Mouse (Mus musculus) neural tube, embryonic 11.5 days (tissue): Measurements from ENCODE around the gene Slc39a11. TPM values are rescaled to one million over a fixed set of nuclear protein-coding genes. Genes with fewer than 3 reads are reported as not detected.

Source experiments
- ATAC-seq: fragments of 200-750 bp; cut with Nextera tagmentation; 2 replicates; pipeline ENCODE4 v1.8.0; 2017; ENCODE audit warnings: moderate number of reproducible peaks, mild to moderate bottlenecking, moderate TSS enrichment, moderate library complexity; ENCODE audit not compliant: insufficient read depth, low FRiP score, low TSS enrichment
- DNase-seq: peaks from one replicate; pipeline ENCODE4 v3.0.0-alpha.2; 2015; ENCODE audit warnings: low spot score
- H3K27ac ChIP-seq: fragments of 300-500 bp; sonication (generic); 2 replicates; pipeline ENCODE4 v1.5.1; 2014; ENCODE audit warnings: low read depth, mild to moderate bottlenecking, low read length
- H3K27me3 ChIP-seq: fragments of 300-500 bp; sonication (generic); 2 replicates; pipeline ENCODE4 v1.6.1; 2014; ENCODE audit warnings: mild to moderate bottlenecking, low read length, mixed read lengths; ENCODE audit not compliant: control insufficient read depth, insufficient read depth
- H3K36me3 ChIP-seq: fragments of 300-500 bp; sonication (generic); 2 replicates; pipeline ENCODE4 v1.6.1; 2014; ENCODE audit warnings: mild to moderate bottlenecking, low read length, moderate library complexity, mixed read lengths; ENCODE audit not compliant: control insufficient read depth, insufficient read depth
- H3K4me1 ChIP-seq: fragments of 300-500 bp; sonication (generic); 2 replicates; pipeline ENCODE4 v1.6.1; 2014; ENCODE audit warnings: low read length, mixed read lengths; ENCODE audit not compliant: control insufficient read depth, insufficient read depth
- H3K4me2 ChIP-seq: fragments of 300-500 bp; sonication (generic); 2 replicates; pipeline ENCODE4 v1.6.1; 2014; ENCODE audit warnings: low read depth, mild to moderate bottlenecking, moderate library complexity
- H3K4me3 ChIP-seq: fragments of 300-500 bp; sonication (generic); 2 replicates; pipeline ENCODE4 v1.5.1; 2014; ENCODE audit warnings: low read depth, low read length
- H3K9ac ChIP-seq: fragments of 300-500 bp; sonication (generic); 2 replicates; pipeline ENCODE4 v1.6.1; 2014; ENCODE audit warnings: mild to moderate bottlenecking, low read length
- H3K9me3 ChIP-seq: fragments of 300-500 bp; sonication (generic); 2 replicates; pipeline ENCODE4 v1.6.1; 2016; ENCODE audit warnings: low read length; ENCODE audit not compliant: control insufficient read depth
- WGBS: fragments of 180-500 bp; shearing (Covaris S2); extraction: QIAGEN DNeasy Blood & Tissue Kit; methylation state at CpG from one replicate; pipeline ENCODE4 v1.1.7; 2014; 5-methylcytosine and 5-hydroxymethylcytosine counted together
- polyA plus RNA-seq: library from polyadenylated mRNA; unstranded; fragments of >200 nt; fragmentation: Nextera tagmentation; extraction: Ambion mirVana; gene quantifications from 2 replicates; pipeline ENCODE4 v1.2.1, GENCODE M21; 2014

Slc39a11 gene
- polyA plus RNA-seq, 1 experiment from 2014 or later: 20.1 TPM

DNA sequence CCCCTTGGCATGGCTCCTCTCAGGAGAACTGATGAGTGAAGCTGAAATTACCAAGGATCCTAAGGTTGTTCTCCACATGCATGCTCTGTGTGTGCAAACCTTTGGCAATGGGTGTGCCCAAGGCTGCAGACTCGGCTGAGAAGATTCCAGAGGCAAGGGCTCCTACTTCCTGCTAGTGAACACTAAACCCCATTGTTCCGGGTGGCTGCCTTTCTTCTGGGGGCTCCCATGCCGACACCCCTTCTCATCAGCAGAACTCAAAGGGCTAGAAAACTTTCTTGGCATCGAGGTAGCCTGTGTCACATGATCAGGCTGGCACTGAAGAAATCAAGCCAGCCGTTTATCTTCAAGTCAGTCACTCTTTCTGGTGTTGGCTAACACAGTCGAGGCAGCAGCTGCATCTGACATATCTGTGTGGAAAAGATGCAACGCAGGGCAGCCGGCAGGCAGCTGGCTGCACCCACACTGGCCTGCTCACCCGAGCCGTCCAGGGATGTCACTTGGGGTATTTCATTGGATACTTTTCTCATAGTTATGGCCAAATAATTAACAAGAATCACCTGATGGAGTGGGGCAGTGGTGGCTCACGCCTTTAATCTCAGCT is 145.3 kb downstream of the Slc39a11 start:
- Histone ChIP-seq H3K4me2 (no peak overlapping the region), H3K4me1 (no peaks in the 10 kb centered on the region), H3K36me3 (no peaks in the 10 kb centered on the region), H3K27ac (no peak overlapping the region), H3K27me3 (no peaks in the 10 kb centered on the region), H3K9ac (no peak overlapping the region), H3K4me3 (no peak overlapping the region), H3K9me3 (no peaks in the 10 kb centered on the region)
- 83% methylated on average over 11 of the region's 11 CpGs for WGBS
- DNase-seq (no peak), ATAC-seq (no peak)

DNA sequence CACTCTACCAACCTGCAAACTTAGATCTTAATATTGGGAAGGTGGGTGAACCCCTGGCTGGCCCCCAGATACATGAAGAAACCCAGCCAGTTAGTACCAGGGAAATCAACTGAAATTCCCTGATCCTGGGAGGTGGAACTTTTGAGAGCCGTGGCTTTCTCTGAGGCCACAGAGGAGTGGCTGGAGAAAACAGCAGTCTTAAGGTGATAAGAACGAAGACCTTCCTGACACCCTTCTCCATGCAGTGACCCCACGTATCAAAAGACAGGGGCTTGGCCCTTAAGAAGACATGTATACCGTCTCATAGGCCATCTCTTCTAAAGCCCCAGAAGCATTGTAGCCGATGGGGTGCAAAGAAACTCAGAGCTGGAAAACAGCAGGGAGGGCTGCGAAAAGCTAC is 146.9 kb downstream of the Slc39a11 start:
- DNase-seq: no peak
- ATAC-seq: no peak
- Histone ChIP-seq H3K9ac (no peak overlapping the region), H3K4me3 (no peak overlapping the region), H3K27me3 (no peaks in the 10 kb centered on the region), H3K4me1 (no peaks in the 10 kb centered on the region), H3K9me3 (no peaks in the 10 kb centered on the region), H3K27ac (no peak overlapping the region), H3K36me3 (no peaks in the 10 kb centered on the region), H3K4me2 (no peak overlapping the region)
- 83% methylated on average over 6 of the region's 6 CpGs for WGBS

DNA sequence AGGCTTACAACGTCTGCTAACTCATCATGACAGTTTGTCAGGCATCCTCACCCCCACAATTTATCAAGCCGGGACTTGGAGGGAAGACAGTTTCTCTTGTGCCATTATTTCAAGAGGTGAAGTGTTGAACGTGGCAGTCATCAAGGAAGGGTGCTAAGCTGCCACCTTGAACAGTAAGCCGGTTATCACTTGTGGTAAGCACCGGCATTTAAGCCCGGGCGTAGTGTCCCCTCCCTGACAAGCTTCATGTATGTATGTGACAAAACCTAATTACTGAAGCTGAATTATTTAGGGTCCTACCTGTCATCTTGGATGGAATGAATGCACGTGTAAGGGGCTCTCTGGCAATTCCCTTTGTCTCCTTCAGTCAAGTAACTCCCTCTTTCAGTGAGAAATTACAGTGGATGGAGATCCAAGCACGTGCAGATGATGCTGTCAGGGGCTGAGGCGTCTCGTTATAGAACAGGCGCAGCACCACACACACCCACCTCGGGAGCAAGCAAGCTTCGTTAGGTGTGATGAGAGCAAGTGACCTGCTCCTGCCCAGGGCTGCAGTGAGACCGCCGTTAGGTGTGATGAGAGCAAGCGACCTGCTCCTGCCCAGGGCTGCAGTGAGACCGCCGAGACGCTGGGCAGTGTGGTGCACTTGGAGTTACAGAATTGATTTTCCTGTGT is 149.1 kb downstream of the Slc39a11 start:
- Histone ChIP-seq H3K27ac (no peak overlapping the region), H3K36me3 (no peaks in the 10 kb centered on the region), H3K27me3 (no peaks in the 10 kb centered on the region), H3K4me3 (no peak overlapping the region), H3K4me1 (no peaks in the 10 kb centered on the region), H3K9ac (no peak overlapping the region), H3K9me3 (no peaks in the 10 kb centered on the region), H3K4me2 (no peak overlapping the region)
- WGBS: 82% methylated on average over 20 of the region's 20 CpGs
- DNase-seq (no peak), ATAC-seq (no peak)

DNA sequence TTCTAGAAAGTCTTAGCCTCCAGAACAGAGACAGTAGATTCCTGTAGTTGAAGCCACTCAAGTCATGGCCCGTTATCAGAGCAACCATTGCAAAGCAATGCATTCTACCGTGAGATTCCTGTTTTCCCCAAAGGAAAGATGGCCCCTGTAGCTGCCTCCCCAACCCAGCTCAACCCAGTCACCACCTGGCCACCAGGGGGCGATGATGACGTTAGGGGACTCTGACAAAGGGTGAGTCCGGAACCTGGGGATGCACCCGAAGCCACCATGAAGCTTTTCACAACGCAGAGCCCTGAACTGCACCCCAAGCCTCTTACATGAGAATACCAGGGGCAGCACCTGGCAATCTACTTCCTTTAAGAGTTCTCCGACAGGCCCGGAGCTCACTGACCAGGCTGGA is 151.0 kb downstream of the Slc39a11 start:
- no peaks in the 10 kb centered on the region for H3K9me3 ChIP-seq
- no peak for ATAC-seq
- no peak overlapping the region for H3K27ac ChIP-seq
- no peaks in the 10 kb centered on the region for H3K4me1 ChIP-seq
- no peak overlapping the region for H3K4me2 ChIP-seq
- H3K4me3 ChIP-seq: no peak overlapping the region
- WGBS: 62% methylated on average over 9 of the region's 9 CpGs
- no peak overlapping the region for H3K9ac ChIP-seq
- no peaks in the 10 kb centered on the region for H3K36me3 ChIP-seq
- peak; percentile 40 for DNase-seq
- no peaks in the 10 kb centered on the region for H3K27me3 ChIP-seq

DNA sequence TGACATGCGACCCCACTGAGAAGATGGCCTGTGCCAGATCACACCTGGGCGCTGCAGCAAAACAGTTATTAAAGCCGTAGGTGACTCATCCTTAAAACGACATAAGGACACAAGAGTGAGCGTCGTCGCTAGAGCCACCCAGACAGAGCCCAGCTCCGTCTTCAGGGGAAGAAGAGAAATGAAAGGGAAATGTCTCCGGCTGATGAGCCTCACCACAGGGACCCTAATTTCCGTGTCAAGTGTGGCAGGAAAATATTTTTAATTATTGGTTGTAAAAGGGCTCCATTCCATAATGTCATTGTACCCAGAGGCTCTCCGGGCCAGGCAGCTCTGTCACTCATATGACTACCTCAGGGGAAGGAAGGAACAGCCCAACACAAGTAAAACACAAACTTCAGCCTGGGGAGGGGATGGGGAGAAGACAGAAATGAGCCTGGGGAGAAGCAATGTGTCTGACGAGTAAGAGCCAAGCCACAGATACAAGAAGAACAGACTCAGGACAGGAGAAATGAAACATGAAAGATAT is 155.8 kb downstream of the Slc39a11 start:
- no peak for ATAC-seq
- Histone ChIP-seq H3K27me3 (no peaks in the 10 kb centered on the region), H3K4me2 (no peak overlapping the region), H3K36me3 (no peaks in the 10 kb centered on the region), H3K9ac (no peak overlapping the region), H3K9me3 (no peaks in the 10 kb centered on the region), H3K4me1 (no peaks in the 10 kb centered on the region), H3K27ac (no peak overlapping the region), H3K4me3 (no peak overlapping the region)
- 77% methylated on average over 12 of the region's 12 CpGs for WGBS
- no peak for DNase-seq

DNA sequence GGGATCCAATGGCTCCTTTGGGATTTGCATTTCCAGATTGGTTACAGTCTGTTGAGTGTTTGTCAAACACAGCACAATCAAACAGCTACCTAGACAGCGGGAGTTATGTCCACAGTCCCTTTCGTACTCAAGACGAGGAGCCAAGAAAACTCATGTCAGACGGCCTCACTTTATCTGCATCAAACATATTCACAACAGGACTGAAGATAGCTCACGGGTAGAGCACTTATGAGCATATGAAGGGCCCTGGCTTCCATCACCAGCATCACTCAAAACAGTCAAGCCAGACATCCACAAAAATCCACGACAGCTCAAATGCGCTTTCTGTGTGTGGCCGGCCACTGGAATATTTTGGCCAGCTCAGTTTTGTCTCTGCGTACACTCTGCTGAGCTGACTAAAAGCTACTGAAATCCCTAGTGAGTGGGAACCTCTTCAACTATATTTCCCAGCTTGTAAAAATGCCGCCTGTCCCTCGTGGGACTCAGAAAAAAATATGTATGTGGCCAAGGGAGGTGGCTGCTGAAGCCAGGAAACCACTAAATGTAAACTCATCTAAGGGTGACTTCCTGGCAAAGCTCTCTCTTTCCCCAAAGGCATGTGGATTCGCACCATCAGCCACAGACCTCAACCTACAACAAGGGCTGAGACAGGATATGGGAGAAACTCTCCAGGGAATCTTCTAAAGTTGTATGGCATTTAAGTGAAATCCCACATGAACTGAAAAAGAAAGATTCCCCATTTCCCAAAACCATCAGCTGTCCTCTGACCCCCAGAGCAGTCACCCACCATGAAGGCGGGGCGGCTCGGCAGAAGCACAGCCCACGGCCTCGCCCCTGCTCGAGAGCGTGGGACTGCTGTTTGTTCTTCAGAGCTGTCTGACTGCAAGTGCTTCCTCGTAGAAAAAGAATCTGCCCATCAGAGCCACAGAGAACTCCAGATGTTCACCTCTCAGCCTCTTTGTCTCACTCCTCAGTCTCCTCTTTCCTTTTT is 159.1 kb downstream of the Slc39a11 start:
- ATAC-seq: no peak

DNA sequence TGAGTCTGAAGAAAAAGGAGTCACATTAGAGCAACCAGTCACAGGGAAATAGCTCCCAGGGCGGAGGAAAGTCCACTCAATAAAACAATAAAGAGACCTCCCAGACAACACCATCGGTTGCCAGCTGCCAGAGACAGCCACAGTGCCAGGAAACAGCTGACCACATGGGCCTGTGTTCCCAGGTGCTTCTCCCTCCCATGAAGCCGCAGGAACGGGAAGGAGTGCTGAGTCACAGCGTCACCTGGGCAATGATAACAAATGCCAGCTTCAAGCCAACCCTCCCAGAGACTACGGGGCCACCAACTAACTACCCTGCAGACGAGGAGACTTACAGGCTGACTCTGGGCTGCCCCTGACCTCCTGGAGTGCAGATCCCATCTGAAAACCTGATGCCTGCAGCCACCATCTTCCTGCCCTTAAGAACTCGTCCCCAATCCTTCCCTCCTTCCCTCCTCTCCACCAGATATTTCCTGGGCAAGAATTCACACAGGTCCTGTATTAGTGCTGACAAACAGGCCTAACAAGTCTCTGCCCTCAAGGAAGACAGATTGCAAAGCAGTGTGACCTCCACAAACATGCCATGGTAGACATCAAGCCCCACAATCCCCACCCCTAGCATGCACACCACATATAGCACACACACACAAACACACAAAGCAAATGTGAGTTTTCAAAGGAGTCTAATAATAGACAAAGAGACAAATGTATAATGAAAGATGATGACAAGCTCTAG is 162.1 kb downstream of the Slc39a11 start:
- Histone ChIP-seq H3K27ac (no peak overlapping the region), H3K4me3 (no peak overlapping the region), H3K4me1 (peaks cover 4% of the 10 kb centered on the region; the same call in 1 of the 2 replicates), H3K4me2 (no peak overlapping the region), H3K36me3 (no peaks in the 10 kb centered on the region), H3K27me3 (no peaks in the 10 kb centered on the region), H3K9me3 (no peaks in the 10 kb centered on the region), H3K9ac (no peak overlapping the region)
- 25% methylated on average over 8 of the region's 8 CpGs for WGBS
- no peak for ATAC-seq
- no peak for DNase-seq

More for the DNA sequence above, 159.1 kb downstream of the Slc39a11 start:
- peaks cover 4% of the 10 kb centered on the region; the same call in 1 of the 2 replicates for H3K4me1 ChIP-seq
- no peak overlapping the region for H3K27ac ChIP-seq
- H3K4me3 ChIP-seq: no peak overlapping the region
- no peaks in the 10 kb centered on the region for H3K36me3 ChIP-seq
- no peak overlapping the region for H3K9ac ChIP-seq
- no peaks in the 10 kb centered on the region for H3K9me3 ChIP-seq
- no peak overlapping the region for H3K4me2 ChIP-seq
- DNase-seq: no peak
- 83% methylated on average over 20 of the region's 20 CpGs for WGBS
- H3K27me3 ChIP-seq: no peaks in the 10 kb centered on the region

DNA sequence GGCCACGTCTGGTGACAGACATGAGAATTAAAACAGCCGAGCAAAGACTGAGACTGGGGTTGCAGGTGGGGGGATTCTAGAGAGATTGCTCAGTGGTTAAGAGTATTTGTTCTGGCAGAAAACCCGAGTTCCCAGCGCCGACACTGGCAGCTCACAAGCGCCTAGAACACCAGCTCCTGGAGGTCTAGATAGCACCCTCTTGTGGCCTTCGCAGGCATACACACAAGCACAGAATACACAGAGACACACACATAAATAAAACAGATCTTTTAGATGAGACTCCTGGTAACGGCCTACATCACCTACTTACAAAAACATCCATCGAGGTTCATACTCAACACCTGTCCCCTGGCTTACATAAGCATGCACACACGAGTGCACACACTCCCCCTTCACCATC is 165.8 kb downstream of the Slc39a11 start:
- Histone ChIP-seq H3K4me2 (no peak overlapping the region), H3K27me3 (no peaks in the 10 kb centered on the region), H3K36me3 (no peaks in the 10 kb centered on the region), H3K9me3 (no peaks in the 10 kb centered on the region), H3K4me3 (no peak overlapping the region), H3K9ac (no peak overlapping the region), H3K27ac (no peak overlapping the region), H3K4me1 (peaks cover 4% of the 10 kb centered on the region; the same call in 1 of the 2 replicates)
- WGBS: 85% methylated on average over 10 of the region's 10 CpGs
- no peak for ATAC-seq
- no peak for DNase-seq
